Mouse (Mus musculus): ENCODE measurements around the gene L1cam.

GRCm38 (mm10) chrX:73891551-73892152 lies 4.3 kb downstream of the L1cam start, which contains the start of gene Avpr2:
- TF ChIP-seq POLR2A (IDR thresholded peaks at IDR 0.05; ENCODE audit: borderline replicate concordance, extremely low read depth, insufficient read depth, insufficient read length, poor library complexity, severe bottlenecking) (no peak), CTCF (IDR thresholded peaks at IDR 0.05; ENCODE audit: borderline replicate concordance, extremely low read depth, insufficient read depth, insufficient read length) (no peak)

All from brain, embryonic 14.5 days (tissue).